Mouse (Mus musculus): ENCODE measurements around the gene Ube4b. TPM values are rescaled to one million over a fixed set of nuclear protein-coding genes. Genes with fewer than 3 reads are reported as not detected.
"Not testable (repeated sequence)": the region's sequence is repeated elsewhere in the genome, so short reads cannot be mapped to it uniquely, and the experiment has no call there.

Ube4b gene
- polyA plus RNA-seq, 1 experiment from 2014 or later: 29.6 TPM

GRCm38 (mm10) chr4:149459425-149459824 lies 32.9 kb upstream of the Ube4b start:
- peaks cover 0 to 6% of the 10 kb centered on the region in 2 experiments; a peak in 3 of 4 replicates for H3K4me1 ChIP-seq (ENCODE audit: control insufficient read depth in 2 of 2, insufficient read depth in 2 of 2, low read length in 2 of 2)
- H3K4me2 ChIP-seq (ENCODE audit: low read length): no peak overlapping the region
- 78% methylated on average over 1 of the region's 1 CpGs for WGBS
- H3K9ac ChIP-seq (ENCODE audit: low read length): no peak overlapping the region
- no peaks in the 10 kb centered on the region for H3K27me3 ChIP-seq (ENCODE audit: control insufficient read depth, insufficient read depth, low read length)
- H3K36me3 ChIP-seq (ENCODE audit: control insufficient read depth, insufficient read depth, low read length): no peaks in the 10 kb centered on the region
- no peak for ATAC-seq (ENCODE audit: insufficient number of reproducible peaks, insufficient read depth, low FRiP score, low read depth)
- H3K9me3 ChIP-seq (ENCODE audit: control insufficient read depth, low read length): no peaks in the 10 kb centered on the region
- no peak overlapping the region for H3K27ac ChIP-seq (replicated peaks in 1 of 2; ENCODE audit: control insufficient read depth in 1 of 2, insufficient read depth in 1 of 2, low read depth in 2 of 2, low read length in 2 of 2)
- no peak overlapping the region for H3K4me3 ChIP-seq (ENCODE audit: control insufficient read depth in 1 of 2, insufficient read depth in 1 of 2, low read depth in 1 of 2, low read length in 2 of 2)

- H3K4me2 ChIP-seq (ENCODE audit: low read length): no peak overlapping the region
- 59% methylated on average over 5 of the region's 5 CpGs for WGBS
- H3K27me3 ChIP-seq (ENCODE audit: control insufficient read depth, insufficient read depth, low read length): no peaks in the 10 kb centered on the region
- no peak overlapping the region for H3K27ac ChIP-seq (replicated peaks in 1 of 2; ENCODE audit: control insufficient read depth in 1 of 2, insufficient read depth in 1 of 2, low read depth in 2 of 2, low read length in 2 of 2)
- H3K36me3 ChIP-seq (ENCODE audit: control insufficient read depth, insufficient read depth, low read length): no peaks in the 10 kb centered on the region
- H3K4me1 ChIP-seq (ENCODE audit: control insufficient read depth in 2 of 2, insufficient read depth in 2 of 2, low read length in 2 of 2): peaks cover 0 to 4% of the 10 kb centered on the region in 2 experiments; a peak in 3 of 4 replicates
- no peaks in the 10 kb centered on the region for H3K9me3 ChIP-seq (ENCODE audit: control insufficient read depth, low read length)
- H3K4me3 ChIP-seq (ENCODE audit: control insufficient read depth in 1 of 2, insufficient read depth in 1 of 2, low read depth in 1 of 2, low read length in 2 of 2): no peak overlapping the region
- ATAC-seq (ENCODE audit: insufficient number of reproducible peaks, insufficient read depth, low FRiP score, low read depth): no peak
- no peak overlapping the region for H3K9ac ChIP-seq (ENCODE audit: low read length)
These were observed 32.0 kb upstream of the Ube4b start for GRCm38 (mm10) chr4:149458526-149458925.

GRCm38 (mm10) chr4:149457831-149458430 lies 31.4 kb upstream of the Ube4b start:
- Histone ChIP-seq H3K4me3 (ENCODE audit: control insufficient read depth in 1 of 2, insufficient read depth in 1 of 2, low read depth in 1 of 2, low read length in 2 of 2) (no peak overlapping the region), H3K27ac (replicated peaks in 1 of 2; ENCODE audit: control insufficient read depth in 1 of 2, insufficient read depth in 1 of 2, low read depth in 2 of 2, low read length in 2 of 2) (no peak overlapping the region), H3K4me2 (ENCODE audit: low read length) (no peak overlapping the region), H3K9ac (ENCODE audit: low read length) (no peak overlapping the region), H3K9me3 (ENCODE audit: control insufficient read depth, low read length) (no peaks in the 10 kb centered on the region), H3K36me3 (ENCODE audit: control insufficient read depth, insufficient read depth, low read length) (no peaks in the 10 kb centered on the region), H3K27me3 (ENCODE audit: control insufficient read depth, insufficient read depth, low read length) (no peaks in the 10 kb centered on the region), H3K4me1 (ENCODE audit: control insufficient read depth in 2 of 2, insufficient read depth in 2 of 2, low read length in 2 of 2) (peaks cover 0 to 4% of the 10 kb centered on the region in 2 experiments; a peak in 3 of 4 replicates)
- no peak for ATAC-seq (ENCODE audit: insufficient number of reproducible peaks, insufficient read depth, low FRiP score, low read depth)
- 52% methylated on average over 6 of the region's 6 CpGs for WGBS

GRCm38 (mm10) chr4:149457163-149457562 lies 30.6 kb upstream of the Ube4b start:
- H3K4me1 ChIP-seq (ENCODE audit: control insufficient read depth in 2 of 2, insufficient read depth in 2 of 2, low read length in 2 of 2); H3K4me3 ChIP-seq (ENCODE audit: control insufficient read depth in 1 of 2, insufficient read depth in 1 of 2, low read depth in 1 of 2, low read length in 2 of 2); H3K36me3 ChIP-seq (ENCODE audit: control insufficient read depth, insufficient read depth, low read length); H3K9me3 ChIP-seq (ENCODE audit: control insufficient read depth, low read length); H3K9ac ChIP-seq (ENCODE audit: low read length); H3K27me3 ChIP-seq (ENCODE audit: control insufficient read depth, insufficient read depth, low read length); H3K27ac ChIP-seq (replicated peaks in 1 of 2; ENCODE audit: control insufficient read depth in 1 of 2, insufficient read depth in 1 of 2, low read depth in 2 of 2, low read length in 2 of 2); H3K4me2 ChIP-seq (ENCODE audit: low read length); ATAC-seq (ENCODE audit: insufficient number of reproducible peaks, insufficient read depth, low FRiP score, low read depth): not testable (repeated sequence)
- 83% methylated on average over 25 of the region's 27 CpGs for WGBS

- Histone ChIP-seq H3K27me3 (ENCODE audit: control insufficient read depth, insufficient read depth, low read length) (no peaks in the 10 kb centered on the region), H3K27ac (replicated peaks in 1 of 2; ENCODE audit: control insufficient read depth in 1 of 2, insufficient read depth in 1 of 2, low read depth in 2 of 2, low read length in 2 of 2) (no peak within 1 kb of the TSS), H3K9ac (ENCODE audit: low read length) (no peak within 1 kb of the TSS), H3K9me3 (ENCODE audit: control insufficient read depth, low read length) (no peaks in the 10 kb centered on the region), H3K4me2 (ENCODE audit: low read length) (no peak within 1 kb of the TSS), H3K4me3 (ENCODE audit: control insufficient read depth in 1 of 2, insufficient read depth in 1 of 2, low read depth in 1 of 2, low read length in 2 of 2) (no peak within 1 kb of the TSS), H3K4me1 (ENCODE audit: control insufficient read depth in 2 of 2, insufficient read depth in 2 of 2, low read length in 2 of 2) (no peaks in the 10 kb centered on the region; a peak in 1 of 4 replicates), H3K36me3 (ENCODE audit: control insufficient read depth, insufficient read depth, low read length) (no peaks in the 10 kb centered on the region)
- 43% methylated on average over 8 of the region's 8 CpGs for WGBS
- ATAC-seq (ENCODE audit: insufficient number of reproducible peaks, insufficient read depth, low FRiP score, low read depth): no peak
These were observed 28.3 kb upstream of the Ube4b start, which contains the start of gene Rbp7 for GRCm38 (mm10) chr4:149454879-149455278. Rbp7 (minus strand) TSS chr4:149454978.

- H3K36me3 ChIP-seq (ENCODE audit: control insufficient read depth, insufficient read depth, low read length): no peaks in the 10 kb centered on the region
- no peak for ATAC-seq (ENCODE audit: insufficient number of reproducible peaks, insufficient read depth, low FRiP score, low read depth)
- no peaks in the 10 kb centered on the region for H3K27me3 ChIP-seq (ENCODE audit: control insufficient read depth, insufficient read depth, low read length)
- no peaks in the 10 kb centered on the region; a peak in 1 of 4 replicates for H3K4me1 ChIP-seq (ENCODE audit: control insufficient read depth in 2 of 2, insufficient read depth in 2 of 2, low read length in 2 of 2)
- H3K4me2 ChIP-seq (ENCODE audit: low read length): no peak overlapping the region
- WGBS: 73% methylated on average over 17 of the region's 17 CpGs
- H3K9ac ChIP-seq (ENCODE audit: low read length): no peak overlapping the region
- no peaks in the 10 kb centered on the region for H3K9me3 ChIP-seq (ENCODE audit: control insufficient read depth, low read length)
- no peak overlapping the region for H3K27ac ChIP-seq (replicated peaks in 1 of 2; ENCODE audit: control insufficient read depth in 1 of 2, insufficient read depth in 1 of 2, low read depth in 2 of 2, low read length in 2 of 2)
- H3K4me3 ChIP-seq (ENCODE audit: control insufficient read depth in 1 of 2, insufficient read depth in 1 of 2, low read depth in 1 of 2, low read length in 2 of 2): no peak overlapping the region
These were observed 27.7 kb upstream of the Ube4b start for GRCm38 (mm10) chr4:149454263-149454662.

- ATAC-seq (ENCODE audit: insufficient number of reproducible peaks, insufficient read depth, low FRiP score, low read depth): no peak
- Histone ChIP-seq H3K36me3 (ENCODE audit: control insufficient read depth, insufficient read depth, low read length) (no peaks in the 10 kb centered on the region), H3K27ac (replicated peaks in 1 of 2; ENCODE audit: control insufficient read depth in 1 of 2, insufficient read depth in 1 of 2, low read depth in 2 of 2, low read length in 2 of 2) (no peak overlapping the region), H3K4me1 (ENCODE audit: control insufficient read depth in 2 of 2, insufficient read depth in 2 of 2, low read length in 2 of 2) (no peaks in the 10 kb centered on the region; a peak in 1 of 4 replicates), H3K4me2 (ENCODE audit: low read length) (no peak overlapping the region), H3K9me3 (ENCODE audit: control insufficient read depth, low read length) (no peaks in the 10 kb centered on the region), H3K4me3 (ENCODE audit: control insufficient read depth in 1 of 2, insufficient read depth in 1 of 2, low read depth in 1 of 2, low read length in 2 of 2) (no peak overlapping the region), H3K9ac (ENCODE audit: low read length) (no peak overlapping the region), H3K27me3 (ENCODE audit: control insufficient read depth, insufficient read depth, low read length) (no peaks in the 10 kb centered on the region)
- WGBS: 76% methylated on average over 4 of the region's 4 CpGs
These were observed 27.1 kb upstream of the Ube4b start for GRCm38 (mm10) chr4:149453656-149454055.

- no peaks in the 10 kb centered on the region for H3K9me3 ChIP-seq (ENCODE audit: control insufficient read depth, low read length)
- ATAC-seq (ENCODE audit: insufficient number of reproducible peaks, insufficient read depth, low FRiP score, low read depth): no peak
- no peak overlapping the region for H3K4me2 ChIP-seq (ENCODE audit: low read length)
- no peaks in the 10 kb centered on the region for H3K36me3 ChIP-seq (ENCODE audit: control insufficient read depth, insufficient read depth, low read length)
- peaks cover 4 to 5% of the 10 kb centered on the region in 2 experiments; a peak in 2 of 4 replicates for H3K4me1 ChIP-seq (ENCODE audit: control insufficient read depth in 2 of 2, insufficient read depth in 2 of 2, low read length in 2 of 2)
- H3K27ac ChIP-seq (replicated peaks in 1 of 2; ENCODE audit: control insufficient read depth in 1 of 2, insufficient read depth in 1 of 2, low read depth in 2 of 2, low read length in 2 of 2): no peak overlapping the region
- WGBS: 69% methylated on average over 3 of the region's 3 CpGs
- H3K9ac ChIP-seq (ENCODE audit: low read length): no peak overlapping the region
- no peak overlapping the region for H3K4me3 ChIP-seq (ENCODE audit: control insufficient read depth in 1 of 2, insufficient read depth in 1 of 2, low read depth in 1 of 2, low read length in 2 of 2)
- no peaks in the 10 kb centered on the region for H3K27me3 ChIP-seq (ENCODE audit: control insufficient read depth, insufficient read depth, low read length)
These were observed 24.1 kb upstream of the Ube4b start for GRCm38 (mm10) chr4:149450636-149451035.
